Mouse (Mus musculus): ENCODE results near the gene Ms4a3.

Gene Ms4a3

DNA sequence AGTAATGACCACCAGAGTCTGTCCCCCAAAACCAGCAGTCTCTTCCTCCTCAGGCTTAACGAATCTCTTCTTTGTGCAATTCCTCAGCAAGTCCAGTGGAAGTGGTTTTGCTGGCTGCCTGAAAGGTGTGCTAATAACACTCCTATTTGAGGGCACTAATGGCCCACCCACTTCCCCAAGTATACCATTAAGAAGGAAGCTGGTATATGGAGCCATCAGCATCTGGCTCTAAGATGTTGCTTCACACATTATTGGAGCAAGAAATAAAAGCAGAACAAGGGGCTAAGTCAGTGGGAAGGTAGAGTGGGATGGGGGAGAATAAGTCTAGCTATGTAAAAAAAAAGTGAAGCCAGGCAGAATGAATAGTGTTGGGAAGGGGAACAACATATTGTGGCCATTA, at the start of gene Ms4a3:
TSS of gene Ms4a3 (minus strand) at position 120 of the 400 bp plus-strand sequence.
- no peak for DNase-seq (ENCODE audit: low spot score in 2 of 2)

DNA sequence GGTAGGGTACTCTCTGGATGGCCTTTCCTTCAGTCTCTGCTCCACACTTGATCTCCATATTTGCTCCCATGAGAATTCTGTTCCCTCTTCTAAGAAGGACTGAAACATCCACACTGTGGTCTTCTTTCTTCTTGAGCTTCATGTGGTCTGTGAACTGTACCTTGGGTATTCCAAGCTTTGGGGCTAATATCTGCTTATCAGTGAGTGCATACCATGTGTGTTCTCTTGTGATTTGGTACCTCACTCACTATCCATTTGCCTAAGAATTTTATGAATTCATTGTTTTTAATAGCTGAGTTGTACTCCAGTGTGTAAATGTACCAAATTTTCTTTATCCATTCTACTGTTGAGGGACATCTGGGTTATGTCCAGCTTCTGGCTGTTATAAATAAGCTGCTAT, 20.9 kb upstream of the Ms4a3 start:
- no peak for DNase-seq (ENCODE audit: low spot score in 2 of 2)

DNA sequence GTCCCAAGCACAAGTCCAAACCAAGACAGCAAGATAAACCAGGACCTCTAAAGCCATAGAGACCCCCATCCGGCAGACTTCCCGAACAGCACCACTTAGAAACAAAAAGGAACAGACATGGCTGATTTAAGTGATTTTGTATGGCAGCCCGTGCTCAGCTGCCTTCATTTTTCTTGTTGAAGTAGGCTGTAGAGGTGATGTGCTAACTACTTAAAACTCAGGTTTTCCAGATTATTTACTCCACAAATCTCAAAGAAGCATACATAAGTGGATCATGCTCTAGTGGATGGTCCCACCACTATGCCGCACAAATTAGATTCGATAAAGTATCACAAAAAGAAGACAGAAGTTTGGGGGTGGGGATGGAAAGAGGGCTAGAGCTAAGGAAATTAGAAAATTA, 19.8 kb upstream of the Ms4a3 start, which contains the start of gene Oosp2:
TSS of gene Oosp2 (minus strand) at position 101 of the 400 bp plus-strand sequence.
- DNase-seq (ENCODE audit: low spot score in 2 of 2), result no peak

DNA sequence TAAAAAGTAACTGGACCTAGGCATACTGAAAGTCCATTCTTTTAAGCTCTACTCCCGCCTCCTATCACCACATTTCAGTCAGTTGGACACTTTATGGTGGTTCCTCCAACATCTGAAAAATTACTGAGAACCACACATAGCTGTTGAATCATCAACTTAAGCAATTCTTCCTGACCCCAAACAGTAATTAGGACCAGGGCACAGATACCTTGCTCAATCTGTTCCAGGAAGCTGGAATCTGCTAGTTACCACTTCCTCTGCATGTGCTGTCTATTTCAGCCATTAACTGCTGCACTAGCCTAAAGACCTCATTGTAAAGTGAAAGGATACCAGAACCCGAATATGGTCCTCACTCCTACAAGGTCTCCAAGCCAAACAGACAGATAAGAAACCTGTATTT, 18.5 kb upstream of the Ms4a3 start:
- no peak for DNase-seq (ENCODE audit: low spot score in 2 of 2)

DNA sequence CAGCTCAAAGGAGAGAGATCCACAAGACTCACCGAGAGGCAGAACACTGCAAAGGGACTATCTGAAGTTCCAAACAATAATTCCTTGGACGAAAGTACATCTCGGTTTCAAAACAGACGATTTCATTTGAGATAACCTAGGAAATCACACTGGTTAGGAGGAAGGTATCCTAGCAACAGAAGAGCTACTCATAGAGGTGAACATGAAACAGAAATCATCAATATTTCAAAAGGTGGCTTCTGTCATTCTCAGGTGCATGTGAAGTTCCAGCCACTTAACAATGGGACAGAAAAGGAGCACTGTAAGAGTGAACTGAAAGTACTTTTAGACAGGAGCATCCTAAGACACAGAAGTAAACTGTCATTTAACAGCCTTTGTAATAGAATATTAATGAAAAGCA, 8.9 kb upstream of the Ms4a3 start:
- no peak for DNase-seq (ENCODE audit: low spot score in 2 of 2)

DNA sequence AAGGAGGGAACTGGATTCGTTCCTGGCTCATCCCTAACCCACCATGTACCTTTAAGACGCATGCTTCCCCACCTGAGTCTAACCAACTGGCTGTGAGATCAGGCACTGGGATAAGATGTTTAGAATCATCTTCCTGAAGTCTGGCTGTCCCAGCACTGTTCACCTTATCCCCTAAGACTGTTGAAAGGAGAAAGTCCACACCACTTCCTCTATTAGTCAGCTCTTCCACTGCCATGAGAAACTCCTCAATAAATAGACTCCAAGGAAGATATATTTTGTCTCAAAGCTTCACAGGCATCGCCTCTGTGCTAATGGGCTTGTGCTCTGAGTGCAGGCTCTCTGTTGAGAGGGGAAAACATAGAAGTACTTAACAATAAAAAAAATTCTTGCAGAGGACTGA, 5.5 kb upstream of the Ms4a3 start:
- DNase-seq (ENCODE audit: low spot score in 2 of 2), result no peak

DNA sequence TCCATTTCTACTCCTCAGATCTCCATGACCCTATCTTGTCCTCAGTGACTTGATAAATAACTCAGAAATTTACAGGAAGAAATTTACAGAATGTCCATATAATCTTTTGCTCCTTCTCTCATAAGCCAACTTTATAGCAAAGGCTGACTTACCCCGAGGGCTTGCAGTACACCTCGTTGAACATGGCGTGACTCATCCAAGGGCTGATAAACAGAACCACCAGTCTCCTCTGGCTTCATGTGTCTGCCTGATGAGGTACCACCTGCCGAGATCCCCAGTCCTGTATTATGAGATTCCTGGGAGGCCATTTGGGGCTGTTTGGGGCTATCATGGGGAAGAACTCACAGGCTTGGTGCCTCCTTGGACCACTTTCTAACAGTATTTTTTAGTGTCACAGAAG, 1.6 kb downstream of the Ms4a3 start:
- DNase-seq (ENCODE audit: low spot score in 2 of 2), result no peak

DNA sequence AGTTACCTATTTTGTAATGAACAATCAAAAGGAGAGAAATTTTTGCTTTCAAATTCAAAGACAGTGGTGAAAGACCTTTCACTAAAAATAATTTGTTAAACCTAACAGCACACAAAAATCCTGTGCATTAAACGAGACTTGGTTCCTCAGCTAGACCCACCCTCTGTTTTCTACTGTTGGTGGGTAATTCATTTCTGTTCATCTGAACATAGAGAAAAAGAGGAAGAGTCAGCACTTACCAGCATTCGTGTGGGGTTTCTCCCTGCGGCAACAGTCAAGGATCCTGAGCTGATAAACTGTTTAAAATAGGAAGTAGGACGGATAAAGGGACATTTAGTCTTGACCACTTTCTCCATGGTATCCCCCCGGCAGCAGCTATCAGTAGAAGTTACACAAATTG, 5.1 kb downstream of the Ms4a3 start:
- no peak for DNase-seq (ENCODE audit: low spot score in 2 of 2)

DNA sequence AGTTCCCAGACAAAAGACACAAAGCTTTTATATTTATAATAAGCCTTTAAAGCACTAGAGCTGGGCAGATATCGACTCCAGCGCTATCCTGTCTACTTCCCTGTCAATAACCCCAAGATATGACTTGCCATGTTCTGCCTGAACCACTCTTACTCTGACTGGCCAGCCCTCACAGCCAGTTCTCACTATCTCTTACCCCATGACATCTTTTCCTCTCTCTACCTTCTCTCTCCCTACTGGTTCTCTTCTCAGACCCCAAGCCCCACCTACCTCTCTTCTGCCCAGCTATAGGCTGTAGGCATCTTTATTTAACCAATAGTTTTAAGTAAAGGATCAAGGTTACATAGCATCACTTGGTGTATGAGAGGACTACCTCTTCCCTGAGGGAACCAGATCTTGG, 6.3 kb downstream of the Ms4a3 start:
- no peak for DNase-seq (ENCODE audit: low spot score in 2 of 2)

DNA sequence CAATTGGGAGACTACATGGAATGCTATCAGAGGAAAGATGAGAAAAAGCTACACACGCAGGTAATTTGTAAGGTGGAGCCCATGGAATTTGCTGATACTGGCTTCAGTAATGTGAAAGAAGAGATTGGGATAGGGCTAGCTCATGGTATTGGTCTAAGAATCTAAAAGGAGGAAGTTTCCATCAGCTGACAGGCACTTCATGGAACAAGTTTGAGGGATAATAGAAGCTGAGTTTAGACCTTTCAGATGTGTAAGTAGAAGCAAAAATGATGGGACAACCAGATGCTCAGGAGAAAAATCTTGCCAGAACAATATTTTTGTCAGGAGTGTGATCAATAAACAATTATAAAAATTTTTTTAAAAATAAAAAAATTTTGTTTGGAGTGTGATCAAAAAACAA, 6.9 kb downstream of the Ms4a3 start:
- no peak for DNase-seq (ENCODE audit: low spot score in 2 of 2)

DNA sequence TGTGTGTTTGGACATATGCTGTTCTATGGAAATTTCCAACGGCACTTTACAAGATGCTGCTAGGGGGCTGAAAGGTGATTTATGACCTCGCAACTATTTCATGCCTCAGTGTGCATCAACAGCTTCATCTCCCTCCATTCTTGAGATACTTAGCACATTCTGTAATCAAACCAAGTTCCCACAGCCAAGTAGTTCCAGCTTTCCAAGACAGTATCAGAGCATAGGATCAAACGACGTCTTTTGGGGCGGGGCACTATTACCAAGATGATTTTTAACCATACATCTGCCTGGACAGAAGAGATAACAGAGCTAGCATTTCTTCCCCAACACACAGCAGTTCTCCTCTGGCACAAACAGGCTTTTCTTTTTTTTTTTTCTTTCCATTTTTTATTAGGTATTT, 15.4 kb downstream of the Ms4a3 start:
- DNase-seq (ENCODE audit: low spot score in 2 of 2), result no peak

DNA sequence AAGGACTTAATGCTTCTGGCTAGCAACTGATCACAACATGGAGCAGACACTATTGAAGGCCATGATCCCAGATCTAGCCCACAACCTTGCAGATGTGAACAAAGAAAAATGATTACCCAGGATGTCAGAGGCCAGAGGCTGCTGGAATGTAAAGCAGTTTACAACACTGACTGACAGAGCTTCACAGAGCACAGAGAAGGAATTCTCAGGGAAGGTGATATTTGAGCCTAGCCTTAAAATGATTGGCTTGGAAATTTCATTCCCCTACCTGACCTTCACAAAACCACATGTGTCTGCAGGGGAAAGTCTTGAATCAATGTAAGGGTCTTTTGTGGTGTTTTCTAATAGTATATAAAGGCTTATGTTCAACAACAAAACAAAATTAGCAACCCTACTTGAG, 15.9 kb downstream of the Ms4a3 start:
- no peak for DNase-seq (ENCODE audit: low spot score in 2 of 2)

DNA sequence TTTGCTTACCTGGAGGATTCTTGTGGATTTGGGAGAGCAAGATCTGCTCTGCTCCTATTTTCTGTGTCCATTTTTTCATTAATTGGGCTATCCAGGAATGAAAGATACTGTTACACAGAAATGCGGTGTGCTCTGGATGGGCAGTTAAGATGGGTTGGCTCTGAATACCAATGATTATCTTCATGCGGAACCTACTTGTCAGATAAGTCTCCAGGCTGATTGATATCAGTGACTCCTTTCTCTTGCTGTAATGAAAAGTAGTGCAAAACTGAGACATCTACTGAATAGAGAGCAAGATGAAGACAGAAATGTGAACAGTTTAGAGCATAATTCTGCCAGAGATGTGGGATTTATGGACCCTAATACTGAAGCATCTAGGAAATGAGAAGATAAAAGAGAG, 17.1 kb downstream of the Ms4a3 start, which contains the start of gene Ms4a2:
TSS of gene Ms4a2 (minus strand) at position 169 of the 400 bp plus-strand sequence.
- DNase-seq (ENCODE audit: low spot score in 2 of 2), result no peak

DNA sequence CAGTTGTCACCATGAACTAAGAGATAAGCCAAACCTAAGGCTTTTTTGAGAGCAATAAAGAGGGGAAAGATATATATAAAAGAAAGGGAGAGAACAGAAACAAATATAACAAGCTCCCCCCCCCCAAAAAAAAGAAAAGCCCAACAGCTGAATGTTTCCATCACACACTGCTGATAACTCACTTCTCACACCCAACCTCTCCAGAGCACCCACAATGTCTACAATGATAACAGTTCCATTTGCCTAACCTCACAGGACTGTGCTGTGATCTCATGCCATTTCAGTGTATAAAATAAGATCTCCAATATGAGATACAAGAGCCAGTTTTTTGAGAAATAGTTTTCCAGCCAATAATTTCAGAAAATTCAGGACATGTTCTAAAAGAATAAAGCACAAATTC, 22.7 kb downstream of the Ms4a3 start:
- DNase-seq (ENCODE audit: low spot score in 2 of 2), result no peak

DNA sequence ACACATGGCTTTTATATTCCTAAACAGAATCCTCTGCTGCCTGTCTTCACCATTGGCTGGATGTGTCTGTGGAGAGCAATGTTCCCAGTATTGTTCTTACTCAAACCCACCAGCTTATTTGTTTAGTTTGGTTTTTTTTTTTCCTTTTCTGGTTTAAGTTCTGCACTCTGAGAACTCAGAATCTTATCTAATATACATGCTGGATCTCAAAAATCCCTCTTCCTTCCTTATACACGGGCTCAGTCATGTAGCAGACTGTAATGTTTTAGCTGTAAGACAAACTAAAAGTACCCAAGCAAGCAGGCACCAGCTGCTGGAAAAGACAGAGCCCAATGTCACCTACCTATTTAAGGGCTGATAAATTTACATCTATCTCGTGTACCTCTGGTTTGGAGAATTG, 25.8 kb downstream of the Ms4a3 start:
- no peak for DNase-seq (ENCODE audit: low spot score in 2 of 2)

DNA sequence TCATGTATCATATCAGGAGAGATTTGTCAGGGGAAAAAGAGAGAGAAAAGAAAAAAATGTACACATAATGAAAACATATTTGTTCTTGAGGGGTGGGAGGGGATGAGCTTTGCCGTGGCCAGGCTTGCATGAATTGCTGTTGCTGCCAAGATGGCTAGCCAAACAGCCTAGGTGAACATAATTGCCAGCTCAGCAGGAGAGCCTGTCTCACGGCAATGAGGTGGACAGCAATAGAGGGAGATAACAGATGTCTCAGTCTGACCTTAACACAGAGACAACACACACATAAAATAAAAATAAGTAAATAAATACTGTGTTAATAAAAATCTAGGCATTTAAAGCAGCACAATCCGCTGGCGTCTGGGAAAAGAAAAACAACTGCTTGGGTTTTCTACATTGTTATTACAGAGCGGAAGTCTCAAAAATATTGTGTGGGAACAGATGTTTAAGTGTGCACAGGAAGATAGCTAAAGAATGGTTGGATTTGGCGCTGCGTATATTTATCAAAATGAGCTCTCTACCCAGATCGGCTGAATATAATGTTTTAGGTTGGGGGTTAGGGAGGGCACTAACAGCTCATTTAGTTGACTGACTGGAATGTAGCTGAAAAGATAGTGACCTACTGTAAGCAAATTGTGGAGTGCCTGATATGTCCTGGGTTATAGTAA, 26.7 kb downstream of the Ms4a3 start:
- no peak for DNase-seq (ENCODE audit: low spot score in 2 of 2)

DNA sequence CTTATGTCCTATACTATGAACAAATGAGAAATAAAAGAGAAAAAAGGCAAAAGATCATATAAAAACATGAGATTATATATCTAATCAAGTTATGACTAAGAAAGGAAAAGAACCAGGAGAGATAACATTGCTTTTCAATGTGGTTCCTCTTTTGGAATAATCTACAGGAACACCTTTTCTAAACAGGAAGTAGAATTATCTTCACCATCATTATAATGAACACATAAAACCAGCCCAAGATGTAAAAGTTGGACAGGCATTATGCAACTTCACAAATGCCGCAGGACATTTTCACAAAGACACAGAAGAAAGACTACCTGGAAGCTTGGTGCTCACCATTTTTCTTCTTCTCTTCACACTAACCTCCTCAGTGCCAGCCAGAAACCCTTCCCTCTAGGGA, 27.6 kb downstream of the Ms4a3 start:
- DNase-seq (ENCODE audit: low spot score in 2 of 2), result no peak

DNA sequence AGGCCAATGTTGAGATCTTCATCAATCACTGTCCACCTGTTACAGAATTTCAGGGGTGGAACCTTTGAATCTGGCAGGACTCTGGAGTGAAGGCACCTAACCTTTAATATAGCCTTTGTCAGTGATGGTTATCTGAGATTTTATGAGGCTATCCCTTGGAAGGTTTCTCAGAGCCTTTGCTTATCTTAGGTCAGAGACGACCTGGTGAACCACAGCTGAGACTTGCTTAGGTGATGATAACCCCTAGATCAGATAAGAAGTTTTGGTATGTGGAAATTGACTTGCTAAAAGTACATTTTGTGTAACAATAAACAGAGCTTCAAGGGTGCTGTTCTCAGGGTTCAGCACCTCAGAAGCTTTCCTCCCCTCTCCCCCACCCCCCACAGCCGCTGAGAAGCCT, 28.4 kb downstream of the Ms4a3 start:
- no peak for DNase-seq (ENCODE audit: low spot score in 2 of 2)

DNA sequence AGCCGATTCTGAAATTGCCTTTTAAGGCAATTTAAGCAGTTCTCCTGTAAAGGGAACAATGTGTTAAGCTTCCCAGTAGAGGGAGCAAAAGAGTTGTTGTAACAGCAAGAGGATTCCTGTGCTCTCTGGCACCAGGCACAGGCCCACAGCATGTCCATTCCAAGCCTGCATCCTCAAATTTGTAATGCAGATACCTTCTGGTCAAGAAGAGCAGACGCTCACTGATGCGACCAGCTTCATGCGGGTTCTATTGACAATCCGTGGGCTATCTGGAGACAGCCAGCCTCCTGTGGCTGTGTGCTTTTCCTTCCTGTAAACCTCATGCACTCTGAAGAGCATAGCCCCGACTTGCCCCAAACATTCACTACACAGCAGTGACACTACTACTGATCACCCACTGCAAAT, 29.1 kb downstream of the Ms4a3 start:
- peak in 1 of 2 experiments; percentile 18 for DNase-seq (ENCODE audit: low spot score in 2 of 2)

DNA sequence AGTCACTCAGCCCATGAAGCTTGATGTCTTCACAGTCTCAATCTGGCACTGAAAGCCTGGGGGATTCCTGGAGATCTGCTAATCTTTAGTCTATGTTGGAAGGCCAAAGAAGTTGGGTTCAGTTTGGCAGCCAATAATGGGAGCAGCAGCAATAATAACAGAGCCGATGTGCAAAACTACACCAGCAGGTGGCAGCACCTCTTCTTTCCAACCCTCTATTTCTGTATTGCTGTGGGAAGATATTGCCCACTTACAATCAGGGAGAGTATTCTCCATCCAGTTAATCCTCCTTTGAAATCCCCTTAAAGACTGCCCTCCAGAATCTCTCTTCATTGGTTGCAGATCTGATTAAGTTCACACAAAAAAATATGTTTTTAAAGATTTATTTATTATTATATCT, 32.5 kb downstream of the Ms4a3 start:
- DNase-seq (ENCODE audit: low spot score in 2 of 2), result peak in 1 of 2 experiments; percentile 51

DNA sequence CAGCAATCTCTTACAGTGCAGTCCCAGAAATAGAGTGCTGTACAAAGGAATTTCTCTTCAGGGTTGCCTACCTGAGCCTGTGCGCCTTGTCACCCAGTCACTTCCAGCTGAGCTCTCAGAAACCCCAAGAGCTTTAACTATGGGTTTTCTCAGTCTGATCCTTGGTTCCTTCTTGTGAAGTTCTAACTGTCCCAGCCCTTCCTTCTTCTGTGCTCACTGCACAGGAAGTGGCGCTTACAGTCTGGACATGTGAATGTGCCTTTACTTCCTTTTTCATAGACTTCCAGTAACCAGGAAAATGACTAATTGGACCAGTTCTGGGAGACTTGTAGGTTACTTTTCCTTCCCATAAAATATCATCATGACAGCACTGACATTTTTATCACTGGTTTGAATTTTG, 36.0 kb downstream of the Ms4a3 start, which contains the start of gene Ms4a6d:
TSS of gene Ms4a6d (minus strand) at position 247 of the 400 bp plus-strand sequence.
- no peak for DNase-seq (ENCODE audit: low spot score in 2 of 2)

DNA sequence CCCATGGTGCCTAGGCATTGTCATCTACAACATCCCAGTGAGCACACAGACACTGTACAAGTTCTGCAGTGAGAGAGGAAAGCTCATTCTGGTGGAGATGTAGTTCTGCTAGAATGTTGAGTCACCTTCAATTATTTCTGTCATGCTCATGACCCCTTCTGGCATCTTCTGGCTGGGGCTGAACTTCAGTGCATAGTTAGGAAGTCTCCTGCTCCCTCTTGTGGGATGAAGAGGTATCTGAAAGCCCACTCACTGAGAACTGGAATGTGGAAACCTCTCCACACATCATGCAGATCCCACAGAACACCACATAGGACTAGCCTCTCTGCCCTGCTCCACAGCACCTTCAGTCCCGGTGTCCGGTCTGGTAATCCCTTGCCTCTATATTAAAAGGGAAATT, 38.6 kb downstream of the Ms4a3 start:
- DNase-seq (ENCODE audit: low spot score in 2 of 2), result peak; percentile 38 to 65

DNA sequence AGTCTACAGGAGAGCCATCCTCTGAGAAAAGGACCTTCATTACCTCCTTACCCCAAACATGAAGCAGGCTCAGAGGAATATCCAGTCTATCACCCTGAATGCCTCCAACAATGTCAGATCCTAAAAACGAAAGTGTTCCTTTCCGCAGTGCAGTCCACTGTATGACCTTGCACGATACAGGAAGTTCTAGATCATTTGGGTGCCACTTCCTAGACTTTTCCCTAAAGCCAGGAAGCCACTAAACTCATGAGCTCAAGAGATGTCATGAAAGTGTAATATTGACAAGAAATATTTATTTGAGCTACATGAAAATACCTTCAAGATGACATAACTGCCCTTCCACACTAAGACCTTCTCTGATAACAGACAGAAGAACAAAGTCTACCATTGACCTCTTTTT, 39.3 kb downstream of the Ms4a3 start:
- DNase-seq (ENCODE audit: low spot score in 2 of 2), result no peak

DNA sequence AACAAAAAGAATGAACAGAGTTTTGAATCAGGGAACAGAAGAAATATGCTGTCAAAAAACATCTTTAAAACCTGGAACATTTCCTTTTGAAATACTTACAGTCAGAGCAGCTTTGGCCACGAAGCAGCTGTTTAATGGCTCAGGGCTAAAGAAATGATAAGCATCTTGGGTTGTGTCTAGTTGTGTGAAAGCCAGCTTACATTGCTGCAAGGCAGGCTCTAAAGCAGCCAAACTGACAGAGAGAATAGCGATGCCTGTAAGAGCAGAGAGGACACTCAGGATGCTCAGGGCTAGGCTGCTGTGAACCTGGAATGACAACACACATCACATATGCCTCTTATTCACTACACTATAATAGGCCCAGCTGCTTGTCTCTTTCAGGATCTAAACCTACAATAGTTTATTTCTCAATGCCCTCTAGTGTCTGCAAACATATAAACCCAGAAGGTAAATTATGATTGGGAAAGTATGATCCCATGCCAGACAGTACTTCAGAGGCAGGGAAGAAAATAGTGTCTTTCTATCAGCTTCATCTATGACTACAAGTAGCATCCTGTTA, 50.7 kb downstream of the Ms4a3 start:
- DNase-seq (ENCODE audit: low spot score in 2 of 2), result no peak

Data from natural killer cell, adult 2 months (primary cell).